Mouse (Mus musculus): ENCODE data around the gene Map2k3.

Map2k3 gene

GRCm38 (mm10) chr11:60924981-60925380 is 6.9 kb upstream of the Map2k3 start:
- DNase-seq (ENCODE audit: extremely low read depth, low read depth), result no peak

GRCm38 (mm10) chr11:60927264-60927663 is 4.6 kb upstream of the Map2k3 start:
- peak; percentile 86 for DNase-seq (ENCODE audit: extremely low read depth, low read depth)

- no peak for DNase-seq (ENCODE audit: extremely low read depth, low read depth)
These were observed 1.0 kb upstream of the Map2k3 start for GRCm38 (mm10) chr11:60930724-60931281.

- DNase-seq (ENCODE audit: extremely low read depth, low read depth), result no peak
These were observed 458 bp upstream of the Map2k3 start for GRCm38 (mm10) chr11:60931282-60931868.

- DNase-seq (ENCODE audit: extremely low read depth, low read depth), result no peak
These were observed 729 bp downstream of the Map2k3 start for GRCm38 (mm10) chr11:60932503-60933020.

GRCm38 (mm10) chr11:60933178-60933930 is 1.5 kb downstream of the Map2k3 start:
- DNase-seq (ENCODE audit: extremely low read depth, low read depth), result no peak

GRCm38 (mm10) chr11:60934795-60935194 is 3.0 kb downstream of the Map2k3 start:
- no peak for DNase-seq (ENCODE audit: extremely low read depth, low read depth)

GRCm38 (mm10) chr11:60935326-60935974 is 3.6 kb downstream of the Map2k3 start:
- DNase-seq (ENCODE audit: extremely low read depth, low read depth), result peak; percentile 90

- DNase-seq (ENCODE audit: extremely low read depth, low read depth), result peak; percentile 57
These were observed 4.1 kb downstream of the Map2k3 start for GRCm38 (mm10) chr11:60935975-60936373.

- DNase-seq (ENCODE audit: extremely low read depth, low read depth), result no peak
These were observed 5.8 kb downstream of the Map2k3 start for GRCm38 (mm10) chr11:60937611-60938010.

GRCm38 (mm10) chr11:60939487-60939886 is 7.7 kb downstream of the Map2k3 start:
- DNase-seq (ENCODE audit: extremely low read depth, low read depth), result no peak

GRCm38 (mm10) chr11:60940501-60940900 is 8.7 kb downstream of the Map2k3 start:
- DNase-seq (ENCODE audit: extremely low read depth, low read depth), result no peak

GRCm38 (mm10) chr11:60941370-60941769 is 9.5 kb downstream of the Map2k3 start:
- no peak for DNase-seq (ENCODE audit: extremely low read depth, low read depth)

GRCm38 (mm10) chr11:60942263-60943015 is 10.6 kb downstream of the Map2k3 start:
- no peak for DNase-seq (ENCODE audit: extremely low read depth, low read depth)

- no peak for DNase-seq (ENCODE audit: extremely low read depth, low read depth)
These were observed 13.2 kb downstream of the Map2k3 start for GRCm38 (mm10) chr11:60945003-60945402.

GRCm38 (mm10) chr11:60951896-60952295 is 20.1 kb downstream of the Map2k3 start:
- DNase-seq (ENCODE audit: extremely low read depth, low read depth), result no peak

GRCm38 (mm10) chr11:60952362-60952761 is 20.5 kb downstream of the Map2k3 start:
- DNase-seq (ENCODE audit: extremely low read depth, low read depth), result no peak

- no peak for DNase-seq (ENCODE audit: extremely low read depth, low read depth)
These were observed 21.2 kb downstream of the Map2k3 start for GRCm38 (mm10) chr11:60952986-60953385.

- no peak for DNase-seq (ENCODE audit: extremely low read depth, low read depth)
These were observed 22.0 kb downstream of the Map2k3 start for GRCm38 (mm10) chr11:60953803-60954202.

GRCm38 (mm10) chr11:60954255-60955104 is 22.6 kb downstream of the Map2k3 start:
- no peak for DNase-seq (ENCODE audit: extremely low read depth, low read depth)

Data from MEL-GATA-1-ER (cell line).